Mouse (Mus musculus) heart, adult 2 months (tissue): ENCODE data around the gene Got2.

ENCODE experiments used
- CTCF ChIP-seq: fragments of 200-600 bp; IDR thresholded peaks from 2 replicates; pipeline ENCODE4 v1.8.1; 2022; ENCODE audit warnings: antibody characterized with exemption, mild to moderate bottlenecking, moderate library complexity
- POLR2A ChIP-seq: fragments of 200-500 bp; IDR thresholded peaks from 2 replicates; pipeline ENCODE4 v1.6.1; 2011; ENCODE audit warnings: mild to moderate bottlenecking, low read depth, low read length, control low read depth; ENCODE audit not compliant: insufficient read depth

DNA sequence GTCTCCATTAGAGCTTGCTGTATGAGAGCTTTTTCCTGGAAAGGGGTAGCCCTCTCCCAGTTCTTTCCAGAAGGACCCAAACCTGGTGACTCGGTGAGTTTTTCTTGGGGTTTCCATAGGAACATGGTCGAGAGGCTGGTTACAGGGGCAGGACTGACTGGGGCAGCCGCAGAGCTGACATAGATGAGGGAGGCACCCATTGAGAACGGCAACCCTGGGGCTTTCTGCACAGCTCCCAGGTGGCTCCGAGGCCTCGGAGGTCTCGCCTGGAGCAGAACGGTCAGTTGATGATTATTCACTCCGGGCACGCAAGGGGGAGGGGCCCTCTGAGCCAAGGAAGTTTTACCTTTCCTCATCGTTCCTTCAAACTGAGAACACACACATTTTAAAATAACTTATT is 19.5 kb upstream of the Got2 start:
- TF ChIP-seq POLR2A (no peak), CTCF (no peak)
